Mouse (Mus musculus): ENCODE results near the gene Gid8.

Gene Gid8

DNA sequence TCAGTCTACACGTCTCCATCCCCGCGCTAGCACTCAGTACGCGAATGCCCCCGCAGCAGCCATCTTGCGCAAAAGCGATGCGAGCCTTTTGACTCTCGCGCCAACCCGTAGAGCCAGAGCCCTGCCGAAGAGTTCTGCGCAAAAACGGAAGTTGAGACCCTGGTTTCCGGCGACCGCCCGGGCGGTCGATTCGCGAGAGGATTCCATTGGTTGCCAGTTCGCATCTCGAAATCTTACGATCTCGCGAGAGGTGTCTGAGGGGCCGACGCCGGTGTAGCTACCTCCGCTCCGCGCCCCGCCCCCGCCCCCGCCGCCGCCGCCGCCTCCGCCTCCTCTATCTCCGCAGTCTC, at the start of gene Gid8, which contains the start of gene Dido1:
Gid8 (plus strand) TSS at position 195 of the 350 bp plus-strand sequence.
Dido1 (minus strand) TSS at position 77 of the 350 bp plus-strand sequence.
- DNase-seq (ENCODE audit: low spot score): peak; percentile 89

- no peak for DNase-seq (ENCODE audit: low spot score)
Observed at GRCm38 (mm10) chr2:180660521-180660920, 49.4 kb upstream of the Gid8 start.

DNA sequence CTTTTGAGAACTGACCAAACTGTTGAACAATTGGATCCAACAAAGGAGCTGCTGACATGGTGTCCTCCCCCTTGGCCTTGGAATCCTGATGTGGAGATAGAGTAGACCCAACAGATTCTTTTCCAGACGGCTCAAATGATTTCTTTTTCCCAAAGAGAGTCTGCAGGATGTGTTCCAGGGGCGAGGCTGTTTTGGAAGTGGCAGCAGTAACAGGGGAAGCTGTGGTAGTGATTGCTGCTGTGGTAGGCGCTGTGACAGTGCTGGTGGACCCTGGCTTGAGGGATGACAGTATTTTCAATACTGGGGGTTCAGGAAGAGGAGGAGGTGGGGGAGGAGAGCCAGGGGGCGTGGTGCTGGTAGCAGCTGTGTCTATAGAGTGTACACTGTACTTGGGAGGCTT, 47.9 kb upstream of the Gid8 start:
- DNase-seq (ENCODE audit: low spot score): no peak

DNA sequence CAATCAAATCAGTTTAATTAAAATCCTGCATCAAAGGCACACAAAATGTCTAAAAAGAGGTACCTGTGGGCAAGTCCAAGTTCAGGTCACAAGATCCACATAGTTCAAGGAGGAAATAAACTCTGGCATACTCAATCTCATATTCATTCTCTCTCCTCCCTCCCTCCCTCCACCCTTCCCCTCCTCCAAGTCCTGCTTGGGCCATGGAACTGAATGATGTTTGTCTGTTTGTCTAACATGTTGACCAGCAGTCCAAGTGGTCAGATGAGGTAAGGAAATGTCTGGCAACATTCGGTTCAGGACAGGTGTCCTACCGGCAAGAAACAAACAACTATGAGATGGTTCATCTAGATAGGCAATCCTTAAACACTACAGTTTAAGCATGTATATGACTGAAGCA, 33.2 kb upstream of the Gid8 start:
- DNase-seq (ENCODE audit: low spot score): no peak

- DNase-seq (ENCODE audit: low spot score): no peak
Observed at GRCm38 (mm10) chr2:180678609-180679140, 31.2 kb upstream of the Gid8 start.

DNA sequence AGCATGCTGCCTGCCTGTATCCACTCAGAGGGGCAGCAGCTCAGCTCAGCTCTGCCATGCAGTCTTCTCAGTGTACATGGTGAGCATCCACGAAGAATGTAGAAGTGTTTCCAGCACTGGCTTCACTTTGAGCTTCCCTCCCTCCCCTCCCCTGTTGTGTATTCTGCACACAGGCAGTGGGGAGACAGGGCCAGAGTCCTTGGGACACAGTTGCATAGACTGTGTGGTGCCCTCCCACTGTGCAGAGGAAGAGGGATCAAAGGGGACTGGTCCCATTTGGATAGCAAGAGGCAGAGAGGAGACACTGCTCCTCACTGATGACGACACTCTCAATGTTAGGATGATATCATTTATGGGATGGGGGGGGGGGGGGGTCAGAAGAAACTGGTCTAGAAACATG, 28.7 kb upstream of the Gid8 start:
- no peak for DNase-seq (ENCODE audit: low spot score)

DNA sequence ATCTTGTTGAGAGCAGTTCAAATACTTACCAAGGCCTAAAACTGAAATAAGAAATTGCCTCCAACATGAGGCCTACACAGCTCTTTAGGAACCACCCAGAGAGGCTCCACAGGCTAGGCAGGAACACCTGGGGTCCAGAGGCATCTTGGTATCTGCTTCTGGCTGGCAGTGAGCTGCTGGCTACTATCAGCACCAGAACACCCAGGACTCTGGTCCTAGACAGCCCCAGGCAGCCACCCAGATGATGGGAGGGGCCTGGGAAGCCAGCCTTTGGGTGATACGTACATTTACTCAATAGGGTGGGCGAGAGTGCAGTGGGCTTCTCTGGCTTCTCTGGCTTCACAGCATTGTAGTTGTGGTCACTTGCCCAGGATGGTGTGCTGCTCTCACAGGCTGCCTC, 26.4 kb upstream of the Gid8 start:
- DNase-seq (ENCODE audit: low spot score): no peak

DNA sequence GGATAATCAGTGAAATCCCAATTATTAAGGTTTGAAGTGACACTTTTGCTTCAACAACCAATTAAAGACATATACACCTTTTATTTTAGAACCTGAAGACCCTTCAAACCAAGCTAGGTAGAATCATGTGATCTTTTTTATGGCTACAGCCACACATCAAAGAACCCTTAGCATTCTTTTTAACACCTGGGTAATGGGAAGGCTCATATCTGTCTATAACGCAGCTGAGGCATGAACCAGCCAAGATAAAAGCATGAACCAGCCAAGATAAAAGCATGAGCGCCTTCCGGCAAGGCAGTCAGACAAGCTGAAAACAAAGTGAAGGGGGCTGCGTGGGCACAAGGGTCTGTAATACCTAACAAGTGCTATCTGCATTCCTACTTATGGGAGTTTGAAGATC, 25.9 kb upstream of the Gid8 start:
- DNase-seq (ENCODE audit: low spot score): no peak

DNA sequence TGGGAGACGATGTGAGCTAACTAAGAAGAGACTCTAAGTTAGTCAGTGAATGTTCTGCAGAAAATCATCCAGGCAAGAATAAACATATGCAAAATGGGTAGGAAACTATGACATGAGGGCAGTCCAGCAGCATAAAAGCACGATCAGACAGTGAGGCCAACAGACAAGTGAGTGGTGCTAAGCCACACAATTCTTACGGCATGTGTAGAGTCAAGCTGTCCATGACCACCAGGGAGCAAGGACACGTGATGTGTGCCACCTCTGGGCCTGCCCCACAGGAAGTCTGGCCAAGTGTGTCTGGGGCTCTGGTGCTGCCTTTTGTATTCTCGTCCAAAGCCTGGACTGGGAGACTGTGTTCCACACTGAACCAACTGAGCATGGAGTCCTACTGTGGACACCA, 20.1 kb upstream of the Gid8 start:
- no peak for DNase-seq (ENCODE audit: low spot score)

- no peak for DNase-seq (ENCODE audit: low spot score)
Observed at GRCm38 (mm10) chr2:180692630-180693029, 17.3 kb upstream of the Gid8 start.

GRCm38 (mm10) chr2:180695176-180695575, 14.7 kb upstream of the Gid8 start:
- no peak for DNase-seq (ENCODE audit: low spot score)

DNA sequence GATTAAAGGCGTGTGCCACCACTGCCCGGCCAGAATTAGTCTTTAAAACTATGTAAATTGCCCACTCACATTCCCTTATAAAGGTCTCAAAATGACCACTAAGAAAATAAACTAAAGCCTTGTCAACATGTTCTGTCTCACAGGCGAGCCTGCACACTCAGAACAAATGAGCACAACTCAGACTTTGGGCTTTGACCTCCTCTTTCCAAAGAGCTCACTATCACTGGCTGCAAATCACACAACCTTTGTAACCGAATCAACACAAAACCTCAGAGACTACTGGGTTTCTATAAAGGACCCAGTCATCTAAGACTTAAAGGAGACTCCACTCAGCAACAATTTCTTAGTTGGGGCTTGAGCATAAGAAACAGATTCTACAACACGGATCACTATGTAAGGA, 9.5 kb upstream of the Gid8 start:
- no peak for DNase-seq (ENCODE audit: low spot score)

GRCm38 (mm10) chr2:180701053-180701766, 8.7 kb upstream of the Gid8 start:
- DNase-seq (ENCODE audit: low spot score): no peak

DNA sequence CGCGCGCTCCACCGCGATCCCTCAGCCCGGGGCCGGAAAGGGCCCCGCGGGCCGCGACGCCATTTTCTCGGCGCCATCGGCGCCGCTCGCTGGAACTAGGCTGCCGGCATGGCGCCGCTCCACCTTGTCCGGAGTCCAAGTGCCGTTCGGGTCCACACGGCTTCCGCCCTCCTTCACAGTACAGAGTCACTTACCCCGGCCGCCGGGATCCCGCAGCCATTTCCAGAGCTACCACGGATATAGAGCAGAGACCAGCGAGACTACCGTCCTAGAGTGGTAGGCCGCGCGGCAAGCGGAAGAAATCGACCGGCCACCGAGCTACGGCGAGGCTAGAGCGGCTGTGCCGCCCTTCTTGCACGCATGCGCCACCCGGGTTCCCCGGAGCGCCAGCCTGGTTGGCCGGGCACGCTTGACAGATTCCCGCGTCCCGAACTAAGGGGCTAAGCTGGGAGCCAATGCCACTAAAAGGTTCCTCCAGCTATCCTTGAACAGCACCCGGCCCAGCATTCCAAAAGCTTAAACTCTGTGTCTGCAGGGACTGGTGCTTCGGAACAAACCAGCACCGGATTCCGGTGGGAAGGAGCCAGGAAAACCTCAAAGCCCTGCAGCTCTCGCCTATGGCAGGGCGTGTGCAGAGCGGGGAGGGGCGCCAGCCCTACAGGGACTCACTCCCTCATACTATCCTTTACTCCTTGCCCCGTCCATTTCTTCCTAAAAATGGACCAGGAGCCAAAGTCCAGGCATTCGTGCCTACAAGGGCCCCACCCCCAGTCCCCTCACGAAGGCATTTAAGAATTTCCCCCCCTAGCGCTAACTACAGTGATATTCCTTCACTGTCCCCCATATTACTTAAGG, 7.9 kb upstream of the Gid8 start:
- peak; percentile 58 for DNase-seq (ENCODE audit: low spot score)

DNA sequence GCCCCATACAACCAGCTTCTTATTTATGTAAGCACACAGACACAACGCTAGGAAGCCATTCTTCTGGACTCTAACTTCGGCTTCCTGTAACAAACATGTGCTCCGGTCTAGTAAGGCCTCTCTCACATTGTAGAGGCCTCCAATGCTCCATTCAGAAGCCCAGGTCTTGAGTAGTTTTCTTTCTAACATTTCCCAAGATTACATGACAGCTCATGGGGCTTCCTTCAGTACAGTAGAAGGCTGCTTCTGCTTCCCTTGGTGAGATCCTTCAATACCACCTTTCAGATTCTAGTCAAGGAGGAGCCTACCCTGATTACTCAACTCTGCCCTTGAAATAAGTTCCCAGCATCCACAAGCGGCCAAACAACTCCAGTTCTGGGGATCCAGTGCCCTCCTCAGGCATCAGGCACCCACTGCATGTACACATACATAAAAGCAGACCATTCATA, 7.2 kb upstream of the Gid8 start:
- DNase-seq (ENCODE audit: low spot score): no peak

- no peak for DNase-seq (ENCODE audit: low spot score)
Observed at GRCm38 (mm10) chr2:180703175-180703574, 6.7 kb upstream of the Gid8 start.

- DNase-seq (ENCODE audit: low spot score): no peak
Observed at GRCm38 (mm10) chr2:180703645-180704359, 6.1 kb upstream of the Gid8 start.

- DNase-seq (ENCODE audit: low spot score): no peak
Observed at GRCm38 (mm10) chr2:180704591-180704990, 5.3 kb upstream of the Gid8 start.

- DNase-seq (ENCODE audit: low spot score): no peak
Observed at GRCm38 (mm10) chr2:180705066-180705465, 4.9 kb upstream of the Gid8 start.

GRCm38 (mm10) chr2:180705975-180706374, 3.9 kb upstream of the Gid8 start:
- no peak for DNase-seq (ENCODE audit: low spot score)

- DNase-seq (ENCODE audit: low spot score): no peak
Observed at GRCm38 (mm10) chr2:180709023-180709922, 644 bp upstream of the Gid8 start.

Measured in urinary bladder, postnatal 10 days (tissue).